Mouse (Mus musculus) kidney, postnatal 0 days (tissue): ENCODE measurements around the gene Tas2r115. TPM values are rescaled to one million over a fixed set of nuclear protein-coding genes. Genes with fewer than 3 reads are reported as not detected.
"Not testable (repeated sequence)": the region's sequence is repeated elsewhere in the genome, so short reads cannot be mapped to it uniquely, and the experiment has no call there.

Experiments used
- ATAC-seq: fragments of 200-750 bp; cut with Nextera tagmentation; replicated peaks from 2 replicates; pipeline ENCODE4 v1.8.0; 2017; ENCODE audit warnings: low read depth, moderate number of reproducible peaks, moderate TSS enrichment, moderate library complexity; ENCODE audit not compliant: low FRiP score
- DNase-seq: peaks from one replicate; pipeline ENCODE4 v3.0.0-alpha.2; 2016; ENCODE audit warnings: low spot score
- H3K27ac ChIP-seq: fragments of 300-500 bp; sonication (generic); 2 replicates; pipeline ENCODE4 v1.5.1; 2014; ENCODE audit warnings: mild to moderate bottlenecking
- H3K27me3 ChIP-seq: fragments of 300-500 bp; sonication (generic); 2 replicates; pipeline ENCODE4 v1.6.1; 2014; ENCODE audit warnings: low read length, mixed read lengths; ENCODE audit not compliant: insufficient read depth
- H3K36me3 ChIP-seq: fragments of 300-500 bp; sonication (generic); 2 replicates; pipeline ENCODE4 v1.6.1; 2014; ENCODE audit warnings: low read length, mixed read lengths; ENCODE audit not compliant: insufficient read depth
- H3K4me1 ChIP-seq: fragments of 300-500 bp; sonication (generic); replicated peaks from 2 replicates; pipeline ENCODE4 v1.6.1; 2014; ENCODE audit warnings: antibody characterized with exemption, low read length, mixed read lengths; ENCODE audit not compliant: insufficient read depth
- H3K4me2 ChIP-seq: fragments of 300-500 bp; sonication (generic); 2 replicates; pipeline ENCODE4 v1.6.1; 2014; ENCODE audit warnings: mild to moderate bottlenecking, low read length, moderate library complexity, mixed read lengths
- H3K4me3 ChIP-seq: fragments of 300-500 bp; sonication (generic); replicated peaks from 2 replicates; pipeline ENCODE4 v1.5.1; 2014; ENCODE audit warnings: low read depth, low read length
- H3K9ac ChIP-seq: fragments of 300-500 bp; sonication (generic); 2 replicates; pipeline ENCODE4 v1.6.1; 2014; ENCODE audit warnings: low read depth, low read length
- H3K9me3 ChIP-seq: fragments of 300-500 bp; sonication (generic); replicated peaks from 2 replicates; pipeline ENCODE4 v1.6.1; 2016; ENCODE audit warnings: low read length, inconsistent platforms, mixed read lengths
- CTCF ChIP-seq: IDR thresholded peaks from 2 replicates; pipeline ENCODE4 v1.5.1; 2016; ENCODE audit warnings: antibody characterized with exemption, low read depth, mild to moderate bottlenecking, moderate library complexity
- WGBS: fragments of 180-500 bp; shearing (Covaris S2); extraction: QIAGEN DNeasy Blood & Tissue Kit; methylation state at CpG from one replicate; pipeline ENCODE4 v1.1.7; 2014; 5-methylcytosine and 5-hydroxymethylcytosine counted together
- polyA plus RNA-seq: library from polyadenylated mRNA; unstranded; fragments of >200 nt; fragmentation: Nextera tagmentation; extraction: Ambion mirVana; gene quantifications from 2 replicates; pipeline ENCODE4 v1.2.1, GENCODE M21; 2015

Tas2r115 gene
- polyA plus RNA-seq, result not detected in 2 replicates

GRCm38 (mm10) chr6:132737935-132738334 lies at the start of gene Tas2r115:
Gene Tas2r115 (minus strand): TSS chr6:132738035.
- Histone ChIP-seq H3K9me3 (no peaks in the 10 kb centered on the region), H3K4me3 (no peak within 1 kb of the TSS), H3K27ac (no peak within 1 kb of the TSS), H3K27me3 (no peaks in the 10 kb centered on the region), H3K9ac (no peak within 1 kb of the TSS), H3K4me1 (no peaks in the 10 kb centered on the region), H3K4me2 (no peak within 1 kb of the TSS), H3K36me3 (no peaks in the 10 kb centered on the region)
- WGBS, result 69% methylated on average over 2 of the region's 2 CpGs
- TF ChIP-seq CTCF, result no peak
- ATAC-seq, result no peak
- DNase-seq, result no peak

- ATAC-seq (no peak), DNase-seq (no peak)
- Histone ChIP-seq H3K36me3 (no peaks in the 10 kb centered on the region), H3K4me3 (no peak within 1 kb of the TSS), H3K9ac (no peak within 1 kb of the TSS), H3K9me3 (no peaks in the 10 kb centered on the region), H3K27ac (no peak within 1 kb of the TSS), H3K27me3 (no peaks in the 10 kb centered on the region), H3K4me1 (no peaks in the 10 kb centered on the region), H3K4me2 (no peak within 1 kb of the TSS)
- no peak for TF ChIP-seq CTCF
These were observed 40.2 kb upstream of the Tas2r115 start, which contains the start of gene Tas2r136 for GRCm38 (mm10) chr6:132778062-132778461. Gene Tas2r136 (minus strand): TSS chr6:132778162.

- TF ChIP-seq CTCF, result no peak
- Histone ChIP-seq H3K4me3 (no peak within 1 kb of the TSS), H3K27ac (no peak within 1 kb of the TSS), H3K9ac (no peak within 1 kb of the TSS), H3K27me3 (no peaks in the 10 kb centered on the region), H3K36me3 (no peaks in the 10 kb centered on the region), H3K4me1 (no peaks in the 10 kb centered on the region), H3K9me3 (no peaks in the 10 kb centered on the region), H3K4me2 (no peak within 1 kb of the TSS)
- DNase-seq (no peak), ATAC-seq (no peak)
- WGBS, result 95% methylated on average over 2 of the region's 2 CpGs
These were observed 24.0 kb upstream of the Tas2r115 start, which contains the start of gene Tas2r102 for GRCm38 (mm10) chr6:132761831-132762230. Gene Tas2r102 (plus strand): TSS chr6:132762131.

- TF ChIP-seq CTCF, result no peak
- H3K9me3 ChIP-seq, result no peaks in the 10 kb centered on the region
- H3K27me3 ChIP-seq, result no peaks in the 10 kb centered on the region
- H3K4me2 ChIP-seq, result no peak within 1 kb of the TSS
- no peak within 1 kb of the TSS for H3K27ac ChIP-seq
- H3K4me3 ChIP-seq, result no peak within 1 kb of the TSS
- ATAC-seq, result no peak
- no peak for DNase-seq
- WGBS, result 82% methylated on average over 1 of the region's 1 CpGs
- H3K9ac ChIP-seq, result no peak within 1 kb of the TSS
- H3K4me1 ChIP-seq, result no peaks in the 10 kb centered on the region
- no peaks in the 10 kb centered on the region for H3K36me3 ChIP-seq
These were observed 16.6 kb upstream of the Tas2r115 start, which contains the start of gene Tas2r124 for GRCm38 (mm10) chr6:132754430-132754829. Gene Tas2r124 (plus strand): TSS chr6:132754730.

- H3K27me3 ChIP-seq, result no peaks in the 10 kb centered on the region
- no peak for ATAC-seq
- no peaks in the 10 kb centered on the region for H3K9me3 ChIP-seq
- TF ChIP-seq CTCF, result no peak
- WGBS, result 79% methylated on average over 2 of the region's 2 CpGs
- H3K9ac ChIP-seq, result no peak overlapping the region
- DNase-seq, result no peak
- no peak overlapping the region for H3K27ac ChIP-seq
- H3K4me2 ChIP-seq, result no peak overlapping the region
- no peaks in the 10 kb centered on the region for H3K36me3 ChIP-seq
- H3K4me1 ChIP-seq, result no peaks in the 10 kb centered on the region
- H3K4me3 ChIP-seq, result no peak overlapping the region
These were observed 12.4 kb upstream of the Tas2r115 start for GRCm38 (mm10) chr6:132750206-132750605.

GRCm38 (mm10) chr6:132711828-132712227 lies 26.0 kb downstream of the Tas2r115 start, which contains the start of gene Tas2r122:
Gene Tas2r122 (minus strand): TSS chr6:132711928.
- no peak within 1 kb of the TSS for H3K4me3 ChIP-seq
- H3K4me2 ChIP-seq, result no peak within 1 kb of the TSS
- TF ChIP-seq CTCF, result no peak
- no peak within 1 kb of the TSS for H3K27ac ChIP-seq
- ATAC-seq (no peak), DNase-seq (no peak)
- H3K9me3 ChIP-seq, result no peaks in the 10 kb centered on the region
- H3K27me3 ChIP-seq, result no peaks in the 10 kb centered on the region
- no peaks in the 10 kb centered on the region for H3K36me3 ChIP-seq
- no peaks in the 10 kb centered on the region for H3K4me1 ChIP-seq
- no peak within 1 kb of the TSS for H3K9ac ChIP-seq
- 81% methylated on average over 3 of the region's 3 CpGs for WGBS

GRCm38 (mm10) chr6:132700907-132701306 lies 36.9 kb downstream of the Tas2r115 start, which contains the start of gene Tas2r121:
Gene Tas2r121 (minus strand): TSS chr6:132701007.
- Histone ChIP-seq H3K4me1 (no peaks in the 10 kb centered on the region), H3K9me3 (no peaks in the 10 kb centered on the region), H3K9ac (no peak within 1 kb of the TSS), H3K27me3 (no peaks in the 10 kb centered on the region), H3K4me2 (no peak within 1 kb of the TSS), H3K4me3 (no peak within 1 kb of the TSS), H3K27ac (no peak within 1 kb of the TSS), H3K36me3 (no peaks in the 10 kb centered on the region)
- ATAC-seq (no peak), DNase-seq (no peak)
- no peak for TF ChIP-seq CTCF
- 70% methylated on average over 1 of the region's 1 CpGs for WGBS

- not testable (repeated sequence) for H3K9me3 ChIP-seq, H3K4me2 ChIP-seq, DNase-seq, H3K9ac ChIP-seq, H3K4me1 ChIP-seq, H3K27ac ChIP-seq, H3K27me3 ChIP-seq, H3K36me3 ChIP-seq, H3K4me3 ChIP-seq, ATAC-seq
- WGBS, result 68% methylated on average over 7 of the region's 7 CpGs
These were observed 46.2 kb downstream of the Tas2r115 start for GRCm38 (mm10) chr6:132691596-132691995.
